Mouse (Mus musculus) R1 (cell line): ENCODE results near the gene Aifm1.
"Not testable (repeated sequence)": the region's sequence is repeated elsewhere in the genome, so short reads cannot be mapped to it uniquely, and the experiment has no call there.

ENCODE experiments used
- DNase-seq: peaks from one replicate; pipeline ENCODE4 v3.0.0-alpha.2; 2018; ENCODE audit warnings: low read depth, low spot score

Gene Aifm1

GRCm38 (mm10) chrX:48460496-48460895, 52.9 kb downstream of the Aifm1 start:
- DNase-seq, result no peak

DNA sequence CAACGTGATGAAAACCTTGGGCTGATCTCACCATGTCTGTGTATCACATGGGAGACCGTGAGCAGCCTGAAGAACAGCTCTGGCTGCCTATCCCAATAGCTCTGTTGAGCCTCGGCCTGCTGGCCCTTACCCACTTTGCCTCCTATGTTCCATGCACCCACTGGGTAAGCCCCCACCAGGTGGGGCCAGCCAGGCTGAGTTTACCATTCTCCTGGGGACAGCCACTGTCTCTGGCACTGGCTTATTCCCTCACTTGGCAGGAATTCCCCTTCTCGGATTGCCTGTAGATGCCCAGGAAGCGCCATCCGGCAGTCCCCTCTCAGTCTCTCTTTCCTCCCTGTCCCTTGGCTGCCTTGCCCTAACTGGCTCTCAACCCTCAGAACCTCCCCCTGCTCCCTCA, 56.4 kb downstream of the Aifm1 start:
- DNase-seq, result no peak

- no peak for DNase-seq
Observed at GRCm38 (mm10) chrX:48455018-48455417, 58.3 kb downstream of the Aifm1 start.

- DNase-seq, result no peak
Observed at GRCm38 (mm10) chrX:48454495-48454878, 58.9 kb downstream of the Aifm1 start.

GRCm38 (mm10) chrX:48453736-48454494, 59.4 kb downstream of the Aifm1 start:
- DNase-seq, result peak; percentile 67

DNA sequence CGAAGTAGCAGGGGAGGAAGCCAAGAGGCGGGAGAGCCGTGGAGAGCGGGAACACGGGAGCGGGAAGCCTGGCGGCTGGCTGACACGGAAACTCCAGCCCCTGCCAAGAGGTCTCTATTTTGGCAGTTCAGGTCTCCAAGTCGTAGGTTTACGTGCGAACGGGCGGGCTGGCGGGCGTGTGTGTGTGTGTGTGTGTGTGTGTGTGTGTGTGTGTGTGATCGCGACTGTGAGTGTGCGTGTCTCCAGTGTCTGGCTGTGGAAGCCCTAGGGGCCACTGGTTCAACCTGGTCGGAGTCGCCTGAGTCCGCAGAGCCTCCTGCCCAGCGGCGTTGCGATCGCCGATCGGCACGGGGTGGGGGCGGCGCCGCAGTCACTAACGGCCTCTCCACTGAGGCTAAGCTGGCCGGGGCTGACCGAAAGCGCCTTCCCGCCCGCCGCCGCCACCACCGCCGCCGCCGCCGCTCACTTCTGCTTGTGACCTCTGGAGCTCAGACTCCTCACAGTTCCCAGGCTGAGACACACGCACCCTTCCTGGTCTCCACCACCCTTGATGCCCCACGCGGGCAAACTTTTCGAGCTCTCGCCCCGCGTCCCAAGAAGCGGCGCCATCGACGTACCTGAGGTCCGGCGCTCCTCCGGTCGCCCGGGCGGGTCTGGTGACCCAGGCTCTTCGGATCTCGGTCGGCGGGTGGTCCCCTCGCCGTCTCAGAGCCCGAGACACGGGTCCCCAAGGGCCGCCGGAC, 60.3 kb downstream of the Aifm1 start:
- DNase-seq, result peak; percentile 24

DNA sequence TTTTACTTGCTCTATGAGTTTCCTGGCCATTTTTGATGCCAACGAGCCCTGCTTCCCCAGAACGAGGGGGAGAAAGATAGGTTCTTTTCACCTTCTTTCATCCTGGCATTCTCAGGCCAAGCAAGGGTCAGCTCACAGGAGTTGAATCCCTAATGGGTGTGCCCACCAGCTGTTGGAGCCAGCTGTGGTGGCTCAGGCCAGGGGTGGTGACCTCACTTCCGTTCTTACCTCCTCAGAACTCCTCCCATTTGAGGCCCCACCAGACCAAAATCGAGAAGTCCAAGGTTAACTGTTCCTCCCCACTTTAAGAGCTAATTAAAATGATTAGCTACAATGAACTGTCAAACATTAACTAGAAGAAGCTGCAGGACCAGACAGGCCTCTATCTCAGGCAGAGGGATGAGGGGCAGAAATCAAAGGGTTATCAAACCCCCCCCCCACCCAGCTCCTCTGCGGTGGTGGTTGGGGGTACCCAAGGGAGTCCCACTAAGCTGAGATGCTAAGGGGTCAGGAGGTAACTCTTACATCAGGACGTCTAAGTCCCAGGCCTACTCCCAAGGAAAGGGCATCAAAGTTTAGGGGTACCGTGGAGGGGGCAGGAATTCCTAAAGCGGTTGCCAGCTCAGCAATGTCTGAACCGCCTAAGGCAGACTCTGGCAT, 61.0 kb downstream of the Aifm1 start:
- no peak for DNase-seq

GRCm38 (mm10) chrX:48449646-48450045, 63.7 kb downstream of the Aifm1 start:
- no peak for DNase-seq

GRCm38 (mm10) chrX:48444677-48445076, 68.7 kb downstream of the Aifm1 start:
- DNase-seq, result no peak

DNA sequence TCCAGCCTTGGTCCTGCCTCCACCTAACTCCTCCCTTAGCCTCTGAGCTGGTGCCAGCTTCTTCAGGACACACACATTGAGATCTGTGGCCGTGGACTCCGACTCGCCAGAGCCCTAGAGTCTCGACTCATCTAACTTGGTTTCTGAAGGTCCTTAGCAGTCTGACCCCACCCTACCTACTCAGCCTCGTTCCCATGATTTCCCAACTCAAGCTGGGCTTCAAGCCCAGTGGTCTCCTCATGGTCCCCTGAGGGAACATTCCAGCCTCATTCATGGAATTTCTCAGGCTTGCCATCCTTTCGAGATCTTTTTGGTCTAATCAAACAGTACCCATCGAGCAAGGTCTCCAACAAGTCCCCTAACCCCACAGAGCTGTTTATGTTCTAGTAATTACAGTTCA, 71.4 kb downstream of the Aifm1 start:
- DNase-seq, result no peak

DNA sequence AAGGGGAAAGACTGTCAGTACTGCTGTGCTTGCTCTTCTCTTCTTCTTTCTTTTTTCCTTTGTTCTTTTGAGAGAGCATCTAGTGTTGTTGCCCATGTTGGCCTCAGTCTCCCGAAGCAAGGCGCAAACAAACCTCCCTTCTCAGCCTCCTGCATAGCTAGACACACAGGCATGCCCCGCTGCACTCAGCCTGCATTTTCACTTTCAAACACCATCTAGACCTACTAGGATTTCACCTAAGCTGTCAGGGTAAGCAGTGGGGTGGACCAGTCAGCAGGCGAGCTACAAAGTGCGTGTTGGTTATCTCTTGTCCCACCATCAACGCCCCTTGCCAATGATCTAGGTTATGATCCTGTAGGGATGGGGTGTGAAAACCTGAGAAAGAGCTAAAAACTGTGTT, 71.8 kb downstream of the Aifm1 start:
- DNase-seq, result no peak

DNA sequence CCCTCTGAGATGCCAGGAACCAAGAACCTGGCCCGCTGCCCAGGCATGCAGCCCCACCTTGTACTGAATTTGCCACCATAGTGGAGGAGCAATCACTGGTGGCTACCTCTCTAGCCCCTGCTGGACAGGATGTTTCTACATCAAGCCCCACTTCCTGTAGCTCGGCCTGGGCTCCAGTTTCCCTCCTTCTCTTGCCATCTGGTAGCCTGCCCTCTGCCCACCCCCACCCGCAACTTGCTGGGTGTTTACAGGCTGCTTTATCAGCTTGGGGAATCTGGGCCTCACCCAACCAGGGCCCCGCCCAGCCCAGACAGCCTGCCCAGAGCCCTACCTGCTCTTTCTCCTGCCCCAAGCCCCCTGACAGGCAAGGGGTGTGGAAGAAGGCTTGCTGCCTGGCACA, 74.3 kb downstream of the Aifm1 start:
- DNase-seq, result no peak

- not testable (repeated sequence) for DNase-seq
Observed at GRCm38 (mm10) chrX:48436082-48436481, 77.3 kb downstream of the Aifm1 start.

DNA sequence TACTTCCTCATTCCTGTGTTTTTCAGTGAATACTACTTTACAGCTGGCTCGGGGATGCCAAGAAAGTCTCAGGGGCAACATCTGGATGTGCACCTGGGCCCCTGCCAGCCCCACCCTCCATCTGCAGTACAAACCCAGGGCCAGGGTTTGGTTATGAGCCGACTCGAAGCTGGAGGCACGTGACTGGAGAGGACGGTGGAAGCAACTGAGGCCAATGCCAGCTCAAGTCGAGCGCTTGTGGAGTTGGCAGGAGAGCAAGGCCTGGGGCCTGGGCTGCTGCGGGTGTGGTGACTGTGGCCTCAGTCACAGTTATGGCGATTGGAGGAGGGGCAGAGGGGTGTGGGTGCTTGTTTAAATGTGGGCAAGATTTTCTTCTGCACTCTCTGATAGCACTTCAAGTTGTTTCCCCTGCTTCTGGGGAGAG, 77.9 kb downstream of the Aifm1 start:
- DNase-seq, result no peak

- no peak for DNase-seq
Observed at GRCm38 (mm10) chrX:48434251-48434650, 79.1 kb downstream of the Aifm1 start.

DNA sequence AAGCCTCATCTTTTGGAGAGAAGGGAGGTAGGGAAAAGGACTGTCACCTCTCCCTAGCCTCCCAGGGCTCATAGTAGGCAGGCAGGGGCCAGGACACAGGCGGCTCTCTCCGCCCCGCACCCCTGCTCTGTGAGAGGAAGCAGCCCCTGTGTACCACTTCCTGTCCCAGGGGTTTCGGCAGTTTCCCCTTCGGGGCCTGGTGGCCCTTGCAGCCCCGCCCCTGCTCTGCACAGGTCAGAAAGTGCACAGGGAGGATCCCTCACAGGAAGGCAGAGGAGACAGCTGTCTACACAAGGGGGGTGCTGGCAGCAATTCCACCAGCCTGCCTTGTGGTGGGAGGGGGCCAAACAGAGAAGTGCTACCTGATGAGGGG, 79.8 kb downstream of the Aifm1 start:
- peak; percentile 75 for DNase-seq

- DNase-seq, result peak; percentile 68
Observed at GRCm38 (mm10) chrX:48432599-48433526, 80.5 kb downstream of the Aifm1 start.

DNA sequence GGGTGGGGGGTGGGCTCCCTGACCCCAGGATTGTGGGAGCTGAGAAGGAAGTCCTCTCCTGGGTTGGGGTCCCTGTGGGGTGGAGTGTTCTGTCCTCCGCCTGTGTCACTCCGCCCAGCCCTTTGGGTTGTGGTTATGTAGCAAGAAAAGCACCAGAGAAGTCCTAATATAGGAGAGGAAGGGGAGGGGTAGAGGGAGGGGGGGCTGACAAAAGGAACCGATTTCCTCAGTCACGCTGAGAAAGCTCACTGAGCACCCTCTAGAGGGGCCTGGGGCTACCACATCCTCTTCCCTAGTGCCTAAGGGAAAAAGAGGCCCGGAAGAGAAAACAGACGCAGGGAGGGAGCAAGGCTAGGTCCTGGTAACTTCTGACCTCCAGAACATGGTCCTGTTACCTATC, 83.8 kb downstream of the Aifm1 start:
- DNase-seq, result peak; percentile 72

GRCm38 (mm10) chrX:48429100-48429499, 84.3 kb downstream of the Aifm1 start:
- DNase-seq, result no peak

- no peak for DNase-seq
Observed at GRCm38 (mm10) chrX:48428642-48429041, 84.7 kb downstream of the Aifm1 start.

DNA sequence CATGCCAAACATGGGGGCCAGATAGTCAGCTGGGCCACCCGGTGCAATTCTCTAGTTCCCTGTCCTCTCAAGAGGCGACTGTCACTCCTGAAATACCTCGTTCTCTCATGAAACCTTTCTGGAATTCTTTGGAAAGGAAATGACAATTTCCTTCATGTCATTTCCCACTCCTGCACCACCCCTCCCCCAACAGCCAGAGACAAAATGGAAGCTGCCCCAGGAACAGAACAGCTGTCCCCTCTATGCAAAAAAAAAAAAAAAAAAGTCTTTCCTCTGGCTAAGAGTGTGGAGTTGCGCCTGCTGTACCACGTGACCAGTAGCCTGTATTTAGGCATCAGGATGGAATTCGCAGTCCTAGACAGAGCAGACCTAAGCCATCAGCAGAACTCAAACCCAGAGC, 85.1 kb downstream of the Aifm1 start:
- no peak for DNase-seq

- no peak for DNase-seq
Observed at GRCm38 (mm10) chrX:48425280-48425679, 88.1 kb downstream of the Aifm1 start.
